Mouse (Mus musculus) cerebellum, adult 2 months (tissue): ENCODE data around the gene Serpina9. TPM values are rescaled to one million over a fixed set of nuclear protein-coding genes. Genes with fewer than 3 reads are reported as not detected.
"Not testable (repeated sequence)": the region's sequence is repeated elsewhere in the genome, so short reads cannot be mapped to it uniquely, and the experiment has no call there.

Experiments used
- DNase-seq, 2 experiments: peaks; one replicate each; pipeline ENCODE4 v3.0.0; 2021
- H3K27ac ChIP-seq: fragments of 200-500 bp; 2 replicates; pipeline ENCODE4 v1.5.1; 2012; ENCODE audit warnings: low read length, control low read depth, inconsistent platforms; ENCODE audit not compliant: insufficient read depth
- H3K27me3 ChIP-seq: fragments of 200-500 bp; 2 replicates; pipeline ENCODE4 v1.6.1; 2012; ENCODE audit warnings: inconsistent platforms, mild to moderate bottlenecking, low read length, moderate library complexity; ENCODE audit not compliant: control insufficient read depth, insufficient read depth
- H3K4me1 ChIP-seq: fragments of 200-500 bp; 2 replicates; pipeline ENCODE4 v1.6.1; 2011; ENCODE audit warnings: low read length; ENCODE audit not compliant: control insufficient read depth, insufficient read depth
- H3K4me3 ChIP-seq: fragments of 200-500 bp; replicated peaks from 2 replicates; pipeline ENCODE3; 2011; ENCODE audit warnings: mild to moderate bottlenecking, low read depth, low read length, control low read depth; ENCODE audit not compliant: insufficient read depth
- CTCF ChIP-seq: fragments of 200-500 bp; IDR thresholded peaks from 2 replicates; pipeline ENCODE4 v1.5.1; 2011; ENCODE audit warnings: low read depth, mild to moderate bottlenecking, control low read depth, low read length, moderate library complexity, borderline replicate concordance; ENCODE audit not compliant: insufficient read depth
- POLR2A ChIP-seq: fragments of 200-500 bp; IDR thresholded peaks from 2 replicates; pipeline ENCODE4 v1.6.1; 2011; ENCODE audit warnings: low read length, control low read depth, borderline replicate concordance; ENCODE audit not compliant: insufficient read depth
- WGBS: fragments of 180-500 bp; shearing (Covaris S2); methylation state at CpG from one replicate; pipeline ENCODE4 v1.1.7; 2018; 5-methylcytosine and 5-hydroxymethylcytosine counted together
- polyA plus RNA-seq: library from polyadenylated mRNA; depleted of rRNA; stranded (reverse); fragments of >200 nt; gene quantifications from 2 replicates; pipeline ENCODE4 v1.2.3, GENCODE M21; 2012

Serpina9 gene
- polyA plus RNA-seq, 1 experiment = 1.8 TPM

DNA sequence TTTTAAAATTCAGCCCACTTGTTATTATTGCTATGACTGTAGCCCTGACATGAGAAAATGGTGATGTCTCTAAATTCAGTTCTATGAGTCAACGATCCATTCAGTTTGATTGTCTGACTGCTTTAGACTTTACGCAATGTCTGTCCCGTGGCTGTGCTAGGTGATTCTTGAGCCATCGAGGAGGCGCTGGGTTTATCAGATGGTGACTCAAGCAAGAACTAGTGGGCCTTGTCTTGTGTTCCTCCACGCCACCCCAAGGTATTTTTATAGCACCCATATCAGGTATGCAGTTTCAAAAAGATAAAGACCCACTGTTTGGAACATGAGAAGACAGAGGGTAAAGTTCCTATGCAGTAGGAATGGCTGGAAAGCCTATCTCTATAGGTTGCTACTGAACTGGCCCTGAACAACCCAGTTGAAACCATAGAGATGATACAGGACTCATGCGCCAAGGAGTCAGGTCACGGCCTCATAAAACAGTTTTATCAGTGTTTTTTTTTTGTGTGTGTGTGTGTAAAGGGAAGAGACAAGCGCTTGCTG lies 43.9 kb downstream of the Serpina9 start:
- H3K27me3 ChIP-seq = no peaks in the 10 kb centered on the region
- DNase-seq = no peak
- no peak overlapping the region for H3K4me3 ChIP-seq
- no peaks in the 10 kb centered on the region; the same call in 1 of the 2 replicates for H3K4me1 ChIP-seq
- WGBS = 91% methylated on average over 9 of the region's 9 CpGs
- no peak for TF ChIP-seq POLR2A
- H3K27ac ChIP-seq = no peak overlapping the region

DNA sequence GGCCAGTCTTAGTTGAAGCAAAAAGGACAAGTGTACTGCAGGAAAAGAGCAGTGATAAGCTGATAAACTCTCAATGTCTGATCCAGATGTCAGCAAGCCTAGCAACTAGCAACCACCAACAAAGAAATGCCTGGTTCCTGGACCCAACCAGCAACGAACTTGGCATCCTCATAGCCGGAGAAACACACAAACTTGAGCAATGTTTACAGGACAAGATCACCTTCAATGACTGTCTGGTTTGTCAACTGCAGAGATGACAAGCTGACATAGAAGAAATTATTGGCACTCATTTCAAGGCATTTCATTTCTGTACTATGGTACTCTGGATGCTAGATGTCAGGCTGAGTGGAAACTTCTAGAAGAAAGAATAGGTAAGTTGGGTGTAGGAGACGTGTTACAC lies 46.8 kb downstream of the Serpina9 start:
- 68% methylated on average over 3 of the region's 3 CpGs for WGBS
- Histone ChIP-seq H3K27ac (no peak overlapping the region), H3K4me1 (no peaks in the 10 kb centered on the region; the same call in 1 of the 2 replicates), H3K4me3 (no peak overlapping the region), H3K27me3 (no peaks in the 10 kb centered on the region)
- TF ChIP-seq POLR2A (no peak), CTCF (no peak)
- no peak for DNase-seq

DNA sequence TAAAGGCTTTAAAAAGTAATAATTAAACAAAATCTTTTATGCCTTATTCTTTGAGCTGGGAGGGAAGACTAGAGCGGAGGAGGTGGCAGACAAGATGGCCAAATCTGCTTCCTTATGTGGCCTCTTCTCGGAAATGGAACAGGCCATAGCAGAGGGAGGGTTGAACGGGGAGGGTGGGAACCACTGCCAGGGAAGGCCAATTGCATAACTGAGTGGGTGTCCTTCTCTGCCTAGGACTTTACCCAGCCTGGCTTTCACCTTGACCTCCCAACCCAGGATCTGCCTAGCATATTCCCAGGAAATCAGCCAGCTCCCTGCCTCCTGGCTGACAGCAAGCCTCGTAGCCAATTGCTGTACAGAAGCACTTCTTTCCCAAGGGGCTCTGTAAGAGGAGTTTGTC lies 50.3 kb downstream of the Serpina9 start:
- DNase-seq = no peak
- TF ChIP-seq POLR2A = no peak
- TF ChIP-seq CTCF = no peak
- Histone ChIP-seq H3K4me1 (no peaks in the 10 kb centered on the region; the same call in 1 of the 2 replicates), H3K27me3 (no peaks in the 10 kb centered on the region), H3K27ac (no peak overlapping the region), H3K4me3 (no peak overlapping the region)
- WGBS = 76% methylated on average over 4 of the region's 4 CpGs

DNA sequence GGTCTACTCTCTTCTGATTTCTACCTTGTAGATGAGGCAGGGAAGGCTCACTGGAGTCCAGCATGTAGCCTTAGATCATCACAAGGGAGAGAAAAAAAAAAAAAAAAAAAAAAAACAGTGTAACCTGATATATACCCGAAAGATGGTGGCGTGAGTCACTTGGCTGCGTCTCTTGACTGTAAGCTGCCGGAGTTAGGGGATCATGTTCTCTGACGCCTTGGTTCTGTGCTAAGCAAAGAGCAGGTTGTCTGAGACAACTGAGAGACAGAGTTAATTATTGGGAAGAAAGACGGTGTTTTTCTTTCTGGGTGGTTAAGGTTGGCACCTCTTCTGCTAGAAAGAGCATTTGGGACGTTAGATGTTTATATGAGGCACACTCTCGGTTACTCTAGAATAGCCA lies 50.7 kb downstream of the Serpina9 start:
- H3K27ac ChIP-seq = no peak overlapping the region
- no peaks in the 10 kb centered on the region; the same call in 1 of the 2 replicates for H3K4me1 ChIP-seq
- 91% methylated on average over 8 of the region's 8 CpGs for WGBS
- H3K4me3 ChIP-seq = no peak overlapping the region
- no peaks in the 10 kb centered on the region for H3K27me3 ChIP-seq
- no peak for TF ChIP-seq CTCF
- TF ChIP-seq POLR2A = no peak
- DNase-seq = no peak

DNA sequence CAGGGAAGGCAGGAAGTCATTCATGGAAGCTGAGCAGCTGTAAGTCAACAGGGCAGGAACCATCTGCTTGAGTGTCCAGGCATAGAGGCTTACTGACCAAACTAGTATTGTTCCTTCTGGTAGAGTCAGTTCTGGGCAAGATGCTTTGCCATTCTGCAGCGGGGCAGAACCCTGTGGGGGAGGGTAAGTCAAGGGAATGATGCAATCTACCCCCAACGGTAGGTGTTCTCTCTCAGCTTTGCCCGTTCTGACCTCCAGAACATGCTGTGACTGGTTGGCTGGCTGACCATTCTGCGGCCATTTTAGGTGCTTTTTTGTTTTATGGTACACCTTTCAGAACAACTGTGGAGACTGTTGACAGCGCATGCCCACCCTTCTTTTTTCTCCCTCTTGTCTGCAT lies 51.2 kb downstream of the Serpina9 start:
- no peak overlapping the region for H3K4me3 ChIP-seq
- no peak for TF ChIP-seq POLR2A
- TF ChIP-seq CTCF = no peak
- DNase-seq = no peak
- WGBS = 80% methylated on average over 5 of the region's 5 CpGs
- no peak overlapping the region for H3K27ac ChIP-seq
- H3K4me1 ChIP-seq = no peaks in the 10 kb centered on the region; the same call in 1 of the 2 replicates
- no peaks in the 10 kb centered on the region for H3K27me3 ChIP-seq

DNA sequence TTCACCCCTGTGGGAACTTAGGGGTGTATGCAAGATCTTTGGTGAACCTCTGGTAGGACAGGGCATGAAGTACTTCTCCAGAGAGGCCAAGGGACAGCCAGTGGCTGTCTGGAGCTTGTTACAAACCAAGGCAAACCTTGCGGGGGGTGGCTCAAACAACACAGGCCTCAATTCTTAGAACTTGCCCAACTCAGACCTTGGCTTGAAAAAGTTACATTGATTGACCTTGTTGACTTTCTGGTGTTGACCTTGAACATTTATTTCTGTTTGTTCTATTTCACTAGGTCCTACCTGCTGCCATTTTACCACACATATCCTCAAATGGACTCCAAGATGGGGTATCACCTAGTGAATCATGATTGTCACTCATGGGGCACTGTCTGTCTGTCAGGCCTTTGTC lies 51.8 kb downstream of the Serpina9 start:
- no peaks in the 10 kb centered on the region for H3K27me3 ChIP-seq
- 97% methylated on average over 1 of the region's 1 CpGs for WGBS
- no peak for DNase-seq
- H3K4me1 ChIP-seq = no peaks in the 10 kb centered on the region; the same call in 1 of the 2 replicates
- no peak overlapping the region for H3K27ac ChIP-seq
- TF ChIP-seq CTCF (no peak), POLR2A (no peak)
- H3K4me3 ChIP-seq = no peak overlapping the region

DNA sequence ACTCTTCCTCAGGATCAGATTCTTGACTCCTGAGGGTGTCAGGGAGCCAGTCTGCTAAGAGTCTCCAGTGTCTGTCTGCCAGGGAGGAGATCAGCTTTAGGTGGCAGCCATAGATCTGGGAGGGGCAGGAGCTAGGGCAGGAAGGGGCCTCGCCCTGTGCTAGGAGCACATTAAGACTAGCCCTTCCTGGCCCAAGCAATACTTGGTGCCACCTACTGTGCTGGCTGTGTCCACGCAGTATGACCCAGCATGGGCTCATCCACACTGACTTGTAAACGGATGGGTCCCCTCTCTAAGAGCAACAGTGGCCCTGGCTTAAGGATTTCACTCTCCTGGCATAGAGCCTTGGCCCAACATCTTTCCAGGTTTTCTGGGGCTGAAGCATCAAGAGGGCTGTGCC lies 54.8 kb downstream of the Serpina9 start, which contains the start of gene Serpina1e:
Gene Serpina1e, minus strand, starts transcription at position 178 of the 400 bp plus-strand sequence.
- Histone ChIP-seq H3K4me1 (no peaks in the 10 kb centered on the region), H3K4me3 (no peak within 1 kb of the TSS), H3K27me3 (no peaks in the 10 kb centered on the region), H3K27ac (no peak within 1 kb of the TSS)
- DNase-seq = no peak
- 26% methylated on average over 3 of the region's 3 CpGs for WGBS
- TF ChIP-seq CTCF (no peak), POLR2A (no peak)

DNA sequence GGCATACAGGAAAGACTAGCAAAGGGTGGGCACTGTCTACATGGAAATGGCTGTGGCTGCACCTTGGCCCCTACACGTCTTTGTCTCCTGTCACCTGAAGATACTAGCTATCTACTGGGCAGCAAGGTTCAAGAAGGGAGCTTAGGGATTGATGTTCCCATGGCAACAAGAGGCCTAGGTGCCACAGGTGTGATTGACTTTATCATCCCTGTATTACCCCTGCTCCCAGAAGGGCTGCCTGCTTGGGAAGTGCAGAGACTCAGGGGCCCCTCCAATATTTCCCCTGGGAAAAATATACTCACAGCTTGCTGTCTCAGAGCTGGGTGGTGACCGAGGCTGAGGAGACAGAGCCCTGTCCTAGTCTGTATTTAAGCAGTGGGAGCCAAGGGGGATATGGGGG lies 57.0 kb downstream of the Serpina9 start:
- not testable (repeated sequence) for H3K27me3 ChIP-seq, H3K27ac ChIP-seq, H3K4me3 ChIP-seq, DNase-seq, H3K4me1 ChIP-seq
- 88% methylated on average over 2 of the region's 2 CpGs for WGBS

DNA sequence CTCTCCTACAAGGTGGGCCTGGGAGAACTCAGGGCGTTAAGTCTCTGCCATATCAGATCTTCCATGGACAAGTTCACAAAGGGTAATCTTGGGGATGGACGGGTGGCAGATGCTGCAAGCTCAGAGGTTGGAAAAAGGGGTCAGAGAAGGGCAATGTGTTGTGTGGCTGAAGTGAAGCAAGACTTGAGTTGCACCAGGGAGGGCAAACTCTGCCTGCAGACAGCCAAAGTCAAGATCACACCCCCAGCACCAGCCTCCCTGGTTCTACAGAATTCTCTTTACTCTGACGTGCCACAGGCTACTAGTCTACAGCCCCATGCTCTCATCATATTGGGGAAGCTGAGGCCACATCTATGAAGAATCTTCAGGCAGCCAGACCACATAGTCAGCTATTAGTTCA lies 60.6 kb downstream of the Serpina9 start:
- not testable (repeated sequence) for H3K27me3 ChIP-seq, H3K4me1 ChIP-seq, H3K4me3 ChIP-seq, DNase-seq, H3K27ac ChIP-seq
- 71% methylated on average over 3 of the region's 3 CpGs for WGBS
